Mouse (Mus musculus): ENCODE data around the gene Acrbp. TPM values are rescaled to one million over a fixed set of nuclear protein-coding genes. Genes with fewer than 3 reads are reported as not detected.

Gene Acrbp
- polyA plus RNA-seq, 1 experiment from 2014 or later = 10.0 TPM

DNA sequence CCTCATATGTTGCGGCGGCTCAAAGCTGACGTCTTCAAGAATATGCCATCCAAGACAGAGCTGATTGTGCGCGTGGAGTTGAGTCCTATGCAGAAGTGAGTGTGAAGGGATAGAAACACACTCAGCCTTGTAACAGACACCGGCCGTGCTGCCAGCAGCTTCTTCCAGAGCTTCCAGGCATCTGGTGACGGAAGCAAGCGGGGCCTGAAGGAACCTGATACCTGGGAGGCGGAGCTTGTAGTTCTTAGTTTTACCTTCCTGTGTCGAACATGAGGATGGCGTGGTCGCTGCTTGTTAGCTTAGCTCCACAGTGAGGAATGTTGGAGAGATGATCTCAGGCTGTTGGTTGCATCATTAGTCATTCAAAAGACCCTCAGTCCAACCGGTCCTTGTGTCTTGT lies 59.9 kb downstream of the Acrbp start:
- ATAC-seq (replicated peaks; ENCODE audit: insufficient number of reproducible peaks, low FRiP score, low TSS enrichment, low read depth) = no peak
- Histone ChIP-seq H3K9ac (replicated peaks; ENCODE audit: low read length) (no peak overlapping the region), H3K9me3 (replicated peaks; ENCODE audit: control insufficient read depth, low read length) (no peaks in the 10 kb centered on the region), H3K27ac (replicated peaks; ENCODE audit: low read depth, low read length) (no peak overlapping the region), H3K4me1 (ENCODE audit: control insufficient read depth, insufficient read depth, low read length) (no peaks in the 10 kb centered on the region), H3K27me3 (ENCODE audit: control insufficient read depth, insufficient read depth, low read length) (no peaks in the 10 kb centered on the region), H3K4me2 (ENCODE audit: low read depth, low read length) (no peak overlapping the region), H3K36me3 (replicated peaks; ENCODE audit: control insufficient read depth, insufficient read depth, low read depth, low read length) (peaks cover 54% of the 10 kb centered on the region), H3K4me3 (ENCODE audit: low read depth, low read length) (no peak overlapping the region)
- 63% methylated on average over 14 of the region's 14 CpGs for WGBS
- peak; percentile 38 for DNase-seq (ENCODE audit: low spot score)

DNA sequence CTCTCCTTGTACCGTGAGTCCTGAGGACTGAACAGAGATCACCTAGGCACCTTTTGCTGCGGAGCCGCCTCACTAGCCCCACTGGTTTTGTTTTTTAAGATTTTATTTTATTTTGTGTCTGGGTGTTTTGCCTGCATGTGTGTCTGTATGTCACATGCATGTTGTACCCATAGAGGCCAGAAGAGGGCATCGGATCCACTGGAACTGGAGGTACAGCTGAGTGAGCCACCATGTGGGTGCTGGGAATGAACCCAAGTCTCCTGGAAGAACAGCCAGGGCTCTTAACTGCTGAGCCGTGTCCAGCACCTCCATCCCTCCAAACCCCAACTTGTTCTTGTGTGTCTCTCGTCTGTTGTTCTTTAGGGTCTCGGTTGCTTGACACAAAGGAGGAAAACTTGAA lies 61.4 kb downstream of the Acrbp start:
- Histone ChIP-seq H3K36me3 (replicated peaks; ENCODE audit: control insufficient read depth, insufficient read depth, low read depth, low read length) (peaks cover 50% of the 10 kb centered on the region), H3K4me2 (ENCODE audit: low read depth, low read length) (no peak overlapping the region), H3K4me1 (ENCODE audit: control insufficient read depth, insufficient read depth, low read length) (no peaks in the 10 kb centered on the region), H3K27me3 (ENCODE audit: control insufficient read depth, insufficient read depth, low read length) (no peaks in the 10 kb centered on the region), H3K27ac (replicated peaks; ENCODE audit: low read depth, low read length) (no peak overlapping the region), H3K9ac (replicated peaks; ENCODE audit: low read length) (no peak overlapping the region), H3K4me3 (ENCODE audit: low read depth, low read length) (no peak overlapping the region), H3K9me3 (replicated peaks; ENCODE audit: control insufficient read depth, low read length) (no peaks in the 10 kb centered on the region)
- WGBS = 91% methylated on average over 7 of the region's 7 CpGs
- no peak for ATAC-seq (replicated peaks; ENCODE audit: insufficient number of reproducible peaks, low FRiP score, low TSS enrichment, low read depth)
- DNase-seq (ENCODE audit: low spot score) = peak; percentile 48

DNA sequence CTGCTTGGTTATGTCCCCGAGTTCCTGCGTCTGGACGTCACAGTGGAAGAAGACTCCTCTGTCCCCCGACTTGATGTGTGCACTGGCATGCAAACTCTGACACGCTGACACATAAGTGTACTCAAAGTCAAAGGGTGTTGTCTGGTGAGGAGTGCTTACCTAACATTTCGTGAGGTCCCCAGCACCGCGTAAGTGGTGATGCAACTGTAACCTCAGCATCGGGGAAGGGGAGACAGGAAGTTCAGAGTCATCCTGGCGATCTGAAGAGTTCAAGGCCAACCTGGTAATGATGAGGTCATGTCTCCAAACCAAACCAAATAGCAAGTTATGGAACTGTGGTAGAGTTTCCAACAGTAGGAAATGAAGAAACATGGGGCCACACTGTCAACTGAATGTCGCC lies 63.1 kb downstream of the Acrbp start:
- no peak for ATAC-seq (replicated peaks; ENCODE audit: insufficient number of reproducible peaks, low FRiP score, low TSS enrichment, low read depth)
- no peak for DNase-seq (ENCODE audit: low spot score)
- 94% methylated on average over 11 of the region's 11 CpGs for WGBS
- H3K27ac ChIP-seq (replicated peaks; ENCODE audit: low read depth, low read length) = no peak overlapping the region
- H3K9me3 ChIP-seq (replicated peaks; ENCODE audit: control insufficient read depth, low read length) = no peaks in the 10 kb centered on the region
- peaks cover 44% of the 10 kb centered on the region for H3K36me3 ChIP-seq (replicated peaks; ENCODE audit: control insufficient read depth, insufficient read depth, low read depth, low read length)
- no peak overlapping the region for H3K4me2 ChIP-seq (ENCODE audit: low read depth, low read length)
- no peak overlapping the region for H3K9ac ChIP-seq (replicated peaks; ENCODE audit: low read length)
- H3K4me3 ChIP-seq (ENCODE audit: low read depth, low read length) = no peak overlapping the region
- no peaks in the 10 kb centered on the region for H3K27me3 ChIP-seq (ENCODE audit: control insufficient read depth, insufficient read depth, low read length)
- no peaks in the 10 kb centered on the region for H3K4me1 ChIP-seq (ENCODE audit: control insufficient read depth, insufficient read depth, low read length)

Small RNA genes lying within 50 kb of the gene (microRNA-seq; reads per million reads assigned to microRNA genes)
- gene Mir7045 (ENCODE audit: borderline number of aligned reads) = not detected

Other genes with a start within 250 kb of the Acrbp start
- 4.7 and 4.8 TPM in 2 replicates for gene Spsb2, start 241.0 kb upstream of the Acrbp start, polyA plus RNA-seq (2014; fragmentation: Nextera tagmentation; extraction: Ambion mirVana)
- gene Tpi1, start 235.4 kb upstream of the Acrbp start, polyA plus RNA-seq (2014; fragmentation: Nextera tagmentation; extraction: Ambion mirVana) = 721 and 787 TPM in 2 replicates
- 128 and 133 TPM in 2 replicates for gene Usp5, start 220.2 kb upstream of the Acrbp start, polyA plus RNA-seq (2014; fragmentation: Nextera tagmentation; extraction: Ambion mirVana)
- 210 and 212 TPM in 2 replicates for gene Cdca3, start 220.1 kb upstream of the Acrbp start, polyA plus RNA-seq (2014; fragmentation: Nextera tagmentation; extraction: Ambion mirVana)
- gene Gnb3, start 209.4 kb upstream of the Acrbp start, polyA plus RNA-seq (2014; fragmentation: Nextera tagmentation; extraction: Ambion mirVana) = 0.27 and 0.56 TPM in 2 replicates
- gene P3h3, start 191.9 kb upstream of the Acrbp start, polyA plus RNA-seq (2014; fragmentation: Nextera tagmentation; extraction: Ambion mirVana) = 14.7 and 18.5 TPM in 2 replicates
- gene Gpr162, start 185.7 kb upstream of the Acrbp start, polyA plus RNA-seq (2014; fragmentation: Nextera tagmentation; extraction: Ambion mirVana) = 0.59 and 0.72 TPM in 2 replicates
- not detected in 2 replicates for gene Cd4, start 161.5 kb upstream of the Acrbp start, polyA plus RNA-seq (2014; fragmentation: Nextera tagmentation; extraction: Ambion mirVana)
- gene Lag3, start 138.0 kb upstream of the Acrbp start, polyA plus RNA-seq (2014; fragmentation: Nextera tagmentation; extraction: Ambion mirVana) = 1.7 and 1.8 TPM in 2 replicates
- gene Ptms, start 129.6 kb upstream of the Acrbp start, polyA plus RNA-seq (2014; fragmentation: Nextera tagmentation; extraction: Ambion mirVana) = 184 and 213 TPM in 2 replicates
- gene Mlf2, start 118.3 kb upstream of the Acrbp start, polyA plus RNA-seq (2014; fragmentation: Nextera tagmentation; extraction: Ambion mirVana) = 391 and 402 TPM in 2 replicates
- 118 and 125 TPM in 2 replicates for gene Cops7a, start 84.2 kb upstream of the Acrbp start, polyA plus RNA-seq (2014; fragmentation: Nextera tagmentation; extraction: Ambion mirVana)
- gene Pianp, start 53.0 kb upstream of the Acrbp start, polyA plus RNA-seq (2014; fragmentation: Nextera tagmentation; extraction: Ambion mirVana) = 1.1 and 1.9 TPM in 2 replicates
- gene Zfp384, start 40.5 kb upstream of the Acrbp start, polyA plus RNA-seq (2014; fragmentation: Nextera tagmentation; extraction: Ambion mirVana) = 7.7 and 10.6 TPM in 2 replicates
- 141 and 145 TPM in 2 replicates for gene Ing4, start 9.9 kb upstream of the Acrbp start, polyA plus RNA-seq (2014; fragmentation: Nextera tagmentation; extraction: Ambion mirVana)
- gene Lpar5, start 18.2 kb downstream of the Acrbp start, polyA plus RNA-seq (2014; fragmentation: Nextera tagmentation; extraction: Ambion mirVana) = 0.25 and 0.49 TPM in 2 replicates
- gene Chd4, start 46.3 kb downstream of the Acrbp start, polyA plus RNA-seq (2014; fragmentation: Nextera tagmentation; extraction: Ambion mirVana) = 93.2 and 94.5 TPM in 2 replicates
- 66.3 and 69.8 TPM in 2 replicates for gene Nop2, start 82.2 kb downstream of the Acrbp start, polyA plus RNA-seq (2014; fragmentation: Nextera tagmentation; extraction: Ambion mirVana)
- gene Iffo1, start 95.6 kb downstream of the Acrbp start, polyA plus RNA-seq (2014; fragmentation: Nextera tagmentation; extraction: Ambion mirVana) = 7.0 and 10.3 TPM in 2 replicates
- gene Gapdh, start 116.8 kb downstream of the Acrbp start, polyA plus RNA-seq (2014; fragmentation: Nextera tagmentation; extraction: Ambion mirVana) = 2,314 and 2,539 TPM in 2 replicates
- gene Ncapd2, start 142.0 kb downstream of the Acrbp start, polyA plus RNA-seq (2014; fragmentation: Nextera tagmentation; extraction: Ambion mirVana) = 135 and 136 TPM in 2 replicates
- 205 and 217 TPM in 2 replicates for gene Mrpl51, start 142.1 kb downstream of the Acrbp start, polyA plus RNA-seq (2014; fragmentation: Nextera tagmentation; extraction: Ambion mirVana)
- 1.2 and 1.4 TPM in 2 replicates for gene Vamp1, start 165.9 kb downstream of the Acrbp start, polyA plus RNA-seq (2014; fragmentation: Nextera tagmentation; extraction: Ambion mirVana)
- gene Tapbpl, start 182.2 kb downstream of the Acrbp start, polyA plus RNA-seq (2014; fragmentation: Nextera tagmentation; extraction: Ambion mirVana) = 1.0 and 1.1 TPM in 2 replicates
- gene Cd27, start 187.3 kb downstream of the Acrbp start, polyA plus RNA-seq (2014; fragmentation: Nextera tagmentation; extraction: Ambion mirVana) = 0.22 TPM in 1 of 2 replicates, not detected in the other
- gene Tuba3a, start 236.4 kb downstream of the Acrbp start, polyA plus RNA-seq (2014; fragmentation: Nextera tagmentation; extraction: Ambion mirVana) = 0.22 TPM in 1 of 2 replicates, not detected in the other